Mouse (Mus musculus) kidney, postnatal 0 days (tissue): ENCODE measurements at regions not wholly inside any gene's neighbourhood (a gene's known extent, or its start where the extent isn't known, plus 50 kb on each side); places are given as distances from the start of the nearest gene placed in this dataset.

Experiments used
- ATAC-seq: fragments of 200-750 bp; cut with Nextera tagmentation; replicated peaks from 2 replicates; pipeline ENCODE4 v1.8.0; 2017; ENCODE audit warnings: low read depth, moderate number of reproducible peaks, moderate TSS enrichment, moderate library complexity; ENCODE audit not compliant: low FRiP score
- DNase-seq: peaks from one replicate; pipeline ENCODE4 v3.0.0-alpha.2; 2016; ENCODE audit warnings: low spot score
- H3K27ac ChIP-seq: fragments of 300-500 bp; sonication (generic); 2 replicates; pipeline ENCODE4 v1.5.1; 2014; ENCODE audit warnings: mild to moderate bottlenecking
- H3K27me3 ChIP-seq: fragments of 300-500 bp; sonication (generic); 2 replicates; pipeline ENCODE4 v1.6.1; 2014; ENCODE audit warnings: low read length, mixed read lengths; ENCODE audit not compliant: insufficient read depth
- H3K36me3 ChIP-seq: fragments of 300-500 bp; sonication (generic); 2 replicates; pipeline ENCODE4 v1.6.1; 2014; ENCODE audit warnings: low read length, mixed read lengths; ENCODE audit not compliant: insufficient read depth
- H3K4me1 ChIP-seq: fragments of 300-500 bp; sonication (generic); replicated peaks from 2 replicates; pipeline ENCODE4 v1.6.1; 2014; ENCODE audit warnings: antibody characterized with exemption, low read length, mixed read lengths; ENCODE audit not compliant: insufficient read depth
- H3K4me2 ChIP-seq: fragments of 300-500 bp; sonication (generic); 2 replicates; pipeline ENCODE4 v1.6.1; 2014; ENCODE audit warnings: mild to moderate bottlenecking, low read length, moderate library complexity, mixed read lengths
- H3K4me3 ChIP-seq: fragments of 300-500 bp; sonication (generic); replicated peaks from 2 replicates; pipeline ENCODE4 v1.5.1; 2014; ENCODE audit warnings: low read depth, low read length
- H3K9ac ChIP-seq: fragments of 300-500 bp; sonication (generic); 2 replicates; pipeline ENCODE4 v1.6.1; 2014; ENCODE audit warnings: low read depth, low read length
- H3K9me3 ChIP-seq: fragments of 300-500 bp; sonication (generic); replicated peaks from 2 replicates; pipeline ENCODE4 v1.6.1; 2016; ENCODE audit warnings: low read length, inconsistent platforms, mixed read lengths
- CTCF ChIP-seq: IDR thresholded peaks from 2 replicates; pipeline ENCODE4 v1.5.1; 2016; ENCODE audit warnings: antibody characterized with exemption, low read depth, mild to moderate bottlenecking, moderate library complexity
- WGBS: fragments of 180-500 bp; shearing (Covaris S2); extraction: QIAGEN DNeasy Blood & Tissue Kit; methylation state at CpG from one replicate; pipeline ENCODE4 v1.1.7; 2014; 5-methylcytosine and 5-hydroxymethylcytosine counted together

- no peak overlapping the region for H3K27ac ChIP-seq
- no peaks in the 10 kb centered on the region for H3K4me1 ChIP-seq
- no peaks in the 10 kb centered on the region for H3K9me3 ChIP-seq
- ATAC-seq, result no peak
- H3K36me3 ChIP-seq, result no peaks in the 10 kb centered on the region
- H3K4me2 ChIP-seq, result no peak overlapping the region
- H3K9ac ChIP-seq, result no peak overlapping the region
- no peak for DNase-seq
- no peaks in the 10 kb centered on the region for H3K27me3 ChIP-seq
- WGBS, result 58% methylated on average over 16 of the region's 16 CpGs
- H3K4me3 ChIP-seq, result no peak overlapping the region
- no peak for TF ChIP-seq CTCF
Observed at GRCm38 (mm10) chr3:138654610-138655371, 87.2 kb upstream of the Tspan5 start.

GRCm38 (mm10) chr3:138655479-138655878 lies 86.5 kb upstream of the Tspan5 start:
- no peaks in the 10 kb centered on the region for H3K36me3 ChIP-seq
- H3K27me3 ChIP-seq, result no peaks in the 10 kb centered on the region
- no peak overlapping the region for H3K27ac ChIP-seq
- WGBS, result 61% methylated on average over 3 of the region's 3 CpGs
- H3K4me1 ChIP-seq, result no peaks in the 10 kb centered on the region
- ATAC-seq, result no peak
- TF ChIP-seq CTCF, result no peak
- no peak overlapping the region for H3K4me3 ChIP-seq
- no peak overlapping the region for H3K9ac ChIP-seq
- no peak overlapping the region for H3K4me2 ChIP-seq
- DNase-seq, result no peak
- H3K9me3 ChIP-seq, result no peaks in the 10 kb centered on the region

- H3K9ac ChIP-seq, result no peak overlapping the region
- ATAC-seq, result no peak
- TF ChIP-seq CTCF, result no peak
- H3K36me3 ChIP-seq, result no peaks in the 10 kb centered on the region
- DNase-seq, result no peak
- H3K4me1 ChIP-seq, result no peaks in the 10 kb centered on the region
- no peak overlapping the region for H3K4me2 ChIP-seq
- WGBS, result 87% methylated on average over 2 of the region's 2 CpGs
- no peaks in the 10 kb centered on the region for H3K9me3 ChIP-seq
- H3K4me3 ChIP-seq, result no peak overlapping the region
- no peaks in the 10 kb centered on the region for H3K27me3 ChIP-seq
- no peak overlapping the region for H3K27ac ChIP-seq
Observed at GRCm38 (mm10) chr3:138662625-138663024, 79.4 kb upstream of the Tspan5 start.

DNA sequence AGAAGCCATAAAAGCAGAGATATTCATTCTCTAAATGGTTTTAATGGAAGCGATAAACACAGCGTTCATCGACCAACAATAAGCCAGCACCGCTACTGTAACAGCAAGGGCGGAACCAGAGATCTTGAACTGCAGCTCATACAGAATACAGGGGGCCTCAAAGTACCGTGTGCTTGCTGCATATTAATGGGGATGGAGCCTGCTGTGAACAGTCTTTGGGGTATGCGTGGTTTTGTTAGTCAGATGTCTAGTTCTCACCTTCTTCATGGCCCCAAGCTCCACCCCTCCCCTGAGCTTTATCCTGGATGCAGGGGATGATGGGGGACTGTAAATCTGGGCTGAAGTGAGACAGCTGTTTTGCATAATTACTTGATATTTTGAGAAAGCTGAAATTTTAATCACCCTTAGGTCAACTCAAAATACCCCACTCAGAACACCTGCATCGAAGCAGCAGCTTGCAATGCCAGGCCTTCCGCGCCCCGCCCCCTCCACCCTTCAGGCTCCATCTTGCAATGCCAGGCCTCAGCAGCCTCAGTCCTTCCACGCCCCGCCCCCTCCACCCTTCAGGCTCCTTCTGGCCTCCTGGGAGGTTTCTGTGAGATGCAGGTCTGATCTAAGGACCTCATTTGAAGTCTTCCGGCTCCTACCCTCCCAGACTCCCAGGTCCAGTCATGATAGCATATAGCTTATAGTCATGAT lies 73.5 kb upstream of the Tspan5 start:
- Histone ChIP-seq H3K36me3 (no peaks in the 10 kb centered on the region), H3K4me2 (no peak overlapping the region), H3K27me3 (no peaks in the 10 kb centered on the region), H3K4me1 (no peaks in the 10 kb centered on the region), H3K9me3 (no peaks in the 10 kb centered on the region), H3K9ac (no peak overlapping the region), H3K4me3 (no peak overlapping the region), H3K27ac (no peak overlapping the region)
- no peak for TF ChIP-seq CTCF
- ATAC-seq (no peak), DNase-seq (no peak)
- WGBS, result 87% methylated on average over 14 of the region's 14 CpGs

- H3K9me3 ChIP-seq, result no peaks in the 10 kb centered on the region
- H3K4me3 ChIP-seq, result no peak overlapping the region
- no peak overlapping the region for H3K4me2 ChIP-seq
- TF ChIP-seq CTCF, result no peak
- H3K4me1 ChIP-seq, result no peaks in the 10 kb centered on the region
- no peak overlapping the region for H3K27ac ChIP-seq
- no peaks in the 10 kb centered on the region for H3K36me3 ChIP-seq
- 68% methylated on average over 2 of the region's 2 CpGs for WGBS
- no peak for DNase-seq
- no peak overlapping the region for H3K9ac ChIP-seq
- no peak for ATAC-seq
- no peaks in the 10 kb centered on the region for H3K27me3 ChIP-seq
Observed at GRCm38 (mm10) chr3:138675881-138676280, 66.1 kb upstream of the Tspan5 start.

GRCm38 (mm10) chr3:138678351-138678750 lies 63.6 kb upstream of the Tspan5 start:
- 66% methylated on average over 4 of the region's 4 CpGs for WGBS
- Histone ChIP-seq H3K27me3 (no peaks in the 10 kb centered on the region), H3K9me3 (no peaks in the 10 kb centered on the region), H3K4me3 (no peak overlapping the region), H3K4me1 (no peaks in the 10 kb centered on the region), H3K4me2 (no peak overlapping the region), H3K9ac (no peak overlapping the region), H3K27ac (no peak overlapping the region), H3K36me3 (no peaks in the 10 kb centered on the region)
- ATAC-seq (no peak), DNase-seq (no peak)
- no peak for TF ChIP-seq CTCF
